ENCODE assay signal across 8 mouse cellular contexts in the genomic region with DNA sequence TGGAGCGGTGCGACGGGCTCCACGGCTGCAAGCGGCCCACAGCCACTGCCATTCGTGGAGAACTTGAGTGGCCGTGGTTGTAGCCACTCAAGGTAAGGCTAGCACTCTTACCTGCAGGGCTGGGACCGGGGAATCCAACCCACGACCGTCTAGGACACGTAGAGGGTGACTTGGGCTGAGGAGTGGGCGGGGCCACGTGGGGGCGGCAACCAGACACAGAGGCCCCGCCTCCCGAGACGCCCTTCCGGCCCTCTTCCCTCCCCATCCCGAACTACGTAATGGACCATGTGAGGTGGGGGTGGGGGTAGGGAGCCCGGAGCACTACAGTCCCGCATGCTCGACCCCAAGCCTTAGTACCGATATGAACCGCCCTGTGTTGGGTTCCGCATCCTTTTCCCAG.
DNase-seq lines count a peak whose midpoint lies in the region; ATAC-seq lines count a peak whose summit lies in the region.

No protein-coding gene starts in this region.

- DNase-seq in left cerebral cortex, postnatal 4 days = peak; percentile 72
- DNase-seq in left cerebral cortex, adult 11 months (ENCODE audit: low spot score) = no peak
- DNase-seq in embryo, embryonic 9.5 days (ENCODE audit: extremely low spot score) = peak; percentile 86
- peak; percentile 66 for DNase-seq in kidney, postnatal 14 days
- peak; percentile 60 for DNase-seq in lung, postnatal 14 days
- DNase-seq in ovary, postnatal 14 days (ENCODE audit: low spot score) = peak; percentile 41
- peak; percentile 55 to 72 for DNase-seq in urinary bladder, postnatal 4 days (ENCODE audit: low spot score in 2 of 2)

- peak overlapping the region; percentile 52 for H3K4me2 ChIP-seq in heart, embryonic 16.5 days (ENCODE audit: low read depth, low read length)

- peaks cover 4% of the 10 kb centered on the region for H3K36me3 ChIP-seq in heart, embryonic 16.5 days (ENCODE audit: control insufficient read depth, insufficient read depth)

- intact Hi-C loops in left cerebral cortex, postnatal 4 days (cut with DNase I) = no loop called here

- no peak overlapping the region for H3K9ac ChIP-seq in heart, embryonic 16.5 days (ENCODE audit: low read length)

- ATAC-seq in heart, embryonic 16.5 days (replicated peaks; ENCODE audit: extremely low read depth, insufficient read depth, low FRiP score) = peak; percentile 72

- peak overlapping the region; percentile 41 for H3K4me3 ChIP-seq in heart, embryonic 16.5 days (ENCODE audit: low read length)

- peaks cover 7% of the 10 kb centered on the region; the same call in 1 of the 2 replicates for H3K4me1 ChIP-seq in heart, embryonic 16.5 days (ENCODE audit: control insufficient read depth, insufficient read depth, low read length)

- no peaks in the 10 kb centered on the region for H3K27me3 ChIP-seq in heart, embryonic 16.5 days (ENCODE audit: control insufficient read depth, insufficient read depth, low read length)

- H3K27ac ChIP-seq in heart, embryonic 16.5 days (ENCODE audit: low read length) = no peak overlapping the region

- no peaks in the 10 kb centered on the region for H3K9me3 ChIP-seq in heart, embryonic 16.5 days (replicated peaks; ENCODE audit: control insufficient read depth, low read length)

- 6% methylated on average over 26 of the region's 26 CpGs for WGBS in heart, embryonic 16.5 days
